Mouse (Mus musculus) liver, embryonic 12.5 days (tissue): ENCODE measurements around the gene Rasgef1a. TPM values are rescaled to one million over a fixed set of nuclear protein-coding genes. Genes with fewer than 3 reads are reported as not detected.

Experiments used
- ATAC-seq: fragments of 200-750 bp; cut with Nextera tagmentation; 2 replicates; pipeline ENCODE4 v1.8.0; 2017; ENCODE audit warnings: moderate number of reproducible peaks, mild to moderate bottlenecking, moderate library complexity
- H3K27ac ChIP-seq: fragments of 300-500 bp; sonication (generic); 2 replicates; pipeline ENCODE4 v1.5.1; 2016; ENCODE audit warnings: mild to moderate bottlenecking
- H3K27me3 ChIP-seq: fragments of 300-500 bp; sonication (generic); replicated peaks from 2 replicates; pipeline ENCODE4 v1.6.1; 2016; ENCODE audit warnings: mild to moderate bottlenecking, moderate library complexity
- H3K36me3 ChIP-seq: fragments of 300-500 bp; sonication (generic); 2 replicates; pipeline ENCODE4 v1.6.1; 2016; ENCODE audit warnings: mild to moderate bottlenecking, moderate library complexity
- H3K4me1 ChIP-seq: fragments of 300-500 bp; sonication (generic); 2 replicates; pipeline ENCODE4 v1.6.1; 2016
- H3K4me2 ChIP-seq: fragments of 300-500 bp; sonication (generic); 2 replicates; pipeline ENCODE4 v1.6.1; 2016; ENCODE audit warnings: mild to moderate bottlenecking, moderate library complexity
- H3K4me3 ChIP-seq: fragments of 300-500 bp; sonication (generic); 2 replicates; pipeline ENCODE4 v1.5.1; 2016; ENCODE audit warnings: mild to moderate bottlenecking, moderate library complexity
- H3K9ac ChIP-seq: fragments of 300-500 bp; sonication (generic); 2 replicates; pipeline ENCODE4 v1.6.1; 2016; ENCODE audit warnings: mild to moderate bottlenecking, moderate library complexity
- H3K9me3 ChIP-seq: fragments of 300-500 bp; sonication (generic); replicated peaks from 2 replicates; pipeline ENCODE4 v1.6.1; 2016; ENCODE audit warnings: mild to moderate bottlenecking, moderate library complexity
- WGBS: fragments of 180-500 bp; shearing (Covaris S2); methylation state at CpG from one replicate; pipeline ENCODE4 v1.1.7; 2016; ENCODE audit not compliant: insufficient replicate concordance; 5-methylcytosine and 5-hydroxymethylcytosine counted together
- polyA plus RNA-seq: library from polyadenylated mRNA; unstranded; fragments of >200 nt; fragmentation: Nextera tagmentation; extraction: Ambion mirVana; gene quantifications from 2 replicates; pipeline ENCODE4 v1.2.1, GENCODE M21; 2016

Rasgef1a gene
- polyA plus RNA-seq, 1 experiment from 2014 or later: not detected

DNA sequence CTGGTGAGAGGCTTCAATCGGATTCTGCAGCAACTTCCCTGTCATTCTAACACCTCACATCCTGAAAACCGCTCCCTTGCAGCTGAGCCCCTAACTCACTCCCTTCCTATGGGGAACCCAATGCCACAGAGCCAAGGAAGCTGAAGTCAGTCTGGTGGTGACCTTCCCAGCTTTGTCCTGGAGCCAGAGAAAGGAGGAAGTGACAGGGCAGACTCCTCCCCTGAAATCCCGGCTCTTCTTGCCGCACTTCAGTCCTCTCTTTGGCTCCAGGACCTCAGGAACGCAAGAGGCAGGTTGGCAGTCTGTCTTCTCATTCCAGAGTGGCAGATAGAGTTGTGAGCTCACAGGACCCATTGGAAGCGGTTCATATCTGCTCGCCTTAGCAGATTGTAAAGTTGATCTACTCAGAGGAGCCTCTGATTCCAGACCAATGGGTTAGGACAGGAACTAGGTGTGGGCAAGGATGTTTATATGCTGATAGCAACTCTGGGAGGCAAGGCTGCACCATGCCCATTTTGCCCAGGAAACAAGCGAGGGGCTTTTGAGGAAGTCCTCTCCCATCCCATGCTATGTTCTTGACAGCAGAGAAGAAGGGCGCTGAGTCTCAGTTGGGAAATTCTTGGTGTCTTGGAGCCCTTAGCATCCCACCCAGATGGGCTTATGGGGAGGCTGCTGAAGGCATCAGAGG, 25.0 kb downstream of the Rasgef1a start:
- ATAC-seq: no peak
- Histone ChIP-seq H3K9ac (no peak overlapping the region), H3K27ac (no peak overlapping the region), H3K4me2 (no peak overlapping the region), H3K9me3 (no peaks in the 10 kb centered on the region), H3K4me3 (no peak overlapping the region), H3K36me3 (no peaks in the 10 kb centered on the region), H3K4me1 (no peaks in the 10 kb centered on the region), H3K27me3 (no peaks in the 10 kb centered on the region)
- 36% methylated on average over 9 of the region's 9 CpGs for WGBS

DNA sequence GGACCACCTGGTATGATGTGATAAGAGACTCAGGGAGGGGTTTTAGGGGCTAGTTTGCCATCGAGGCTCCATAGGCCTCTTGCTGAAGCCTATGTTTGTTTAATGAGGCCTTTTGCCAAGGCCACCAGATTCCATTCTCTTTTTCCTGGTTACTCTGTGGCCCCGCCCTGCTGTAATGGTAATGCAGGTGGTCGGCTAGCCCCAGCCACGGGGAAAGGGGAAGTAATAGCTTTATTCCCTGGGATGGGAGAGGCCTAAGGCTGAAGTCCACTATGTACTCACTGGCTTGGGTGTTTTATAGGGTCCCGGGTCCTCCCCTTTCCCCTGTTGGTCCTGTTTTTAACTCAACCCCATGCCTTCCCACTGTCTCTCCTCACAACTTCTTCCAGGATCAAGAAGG, 25.6 kb downstream of the Rasgef1a start:
- Histone ChIP-seq H3K9me3 (no peaks in the 10 kb centered on the region), H3K4me3 (no peak overlapping the region), H3K27me3 (no peaks in the 10 kb centered on the region), H3K4me1 (no peaks in the 10 kb centered on the region), H3K27ac (no peak overlapping the region), H3K4me2 (no peak overlapping the region), H3K9ac (no peak overlapping the region), H3K36me3 (no peaks in the 10 kb centered on the region)
- no peak for ATAC-seq
- 50% methylated on average over 5 of the region's 5 CpGs for WGBS

DNA sequence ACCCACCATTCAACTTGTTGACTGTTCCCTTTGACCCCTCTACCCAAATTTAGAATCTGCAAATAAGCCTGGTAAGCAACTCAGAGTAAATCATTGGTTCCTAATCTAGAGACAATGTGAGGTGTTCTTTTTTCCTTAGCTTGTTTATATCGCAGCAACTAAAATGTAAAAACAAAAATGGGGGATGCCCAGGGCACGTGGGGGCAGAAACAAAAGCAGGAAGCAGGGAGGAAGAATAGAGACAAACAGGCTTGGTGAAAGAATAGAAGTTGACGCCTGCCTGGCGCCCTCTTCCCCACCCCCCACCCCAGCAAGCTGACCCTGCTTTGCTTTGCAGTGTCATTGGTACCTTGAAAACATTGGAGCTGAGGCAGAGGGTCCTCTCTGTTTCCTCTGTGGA, 33.9 kb downstream of the Rasgef1a start:
- 26% methylated on average over 4 of the region's 4 CpGs for WGBS

DNA sequence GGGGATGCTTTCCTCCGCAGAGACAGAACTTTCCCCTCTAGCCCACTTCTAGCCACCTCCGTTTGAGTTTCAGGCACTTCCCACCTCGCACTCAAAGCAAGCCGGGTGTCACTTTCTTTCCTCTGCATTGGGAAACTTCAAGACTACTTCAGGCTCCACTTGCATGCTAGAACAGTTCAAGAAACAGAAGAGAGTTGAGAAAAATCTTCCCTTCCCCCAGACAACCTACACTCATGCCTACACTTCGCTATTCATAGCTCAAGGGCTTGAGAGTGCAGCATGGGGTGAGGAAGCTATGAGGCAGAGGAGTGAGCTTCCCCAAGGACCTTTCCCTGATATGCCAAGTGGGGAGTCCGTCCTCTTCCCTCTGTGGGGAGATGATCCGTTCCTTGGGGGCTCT, 34.7 kb downstream of the Rasgef1a start:
- Histone ChIP-seq H3K9ac (no peak overlapping the region), H3K9me3 (no peaks in the 10 kb centered on the region), H3K27ac (no peak overlapping the region), H3K4me2 (no peak overlapping the region), H3K4me1 (no peaks in the 10 kb centered on the region), H3K4me3 (no peak overlapping the region), H3K36me3 (no peaks in the 10 kb centered on the region), H3K27me3 (no peaks in the 10 kb centered on the region)
- WGBS: 48% methylated on average over 7 of the region's 7 CpGs
- ATAC-seq: no peak

More for the DNA sequence above, 33.9 kb downstream of the Rasgef1a start:
- H3K36me3 ChIP-seq: no peaks in the 10 kb centered on the region
- H3K4me3 ChIP-seq: no peak overlapping the region
- no peak overlapping the region for H3K9ac ChIP-seq
- no peak overlapping the region for H3K4me2 ChIP-seq
- no peaks in the 10 kb centered on the region for H3K9me3 ChIP-seq
- H3K4me1 ChIP-seq: no peaks in the 10 kb centered on the region
- no peak for ATAC-seq
- H3K27ac ChIP-seq: no peak overlapping the region
- no peaks in the 10 kb centered on the region for H3K27me3 ChIP-seq

DNA sequence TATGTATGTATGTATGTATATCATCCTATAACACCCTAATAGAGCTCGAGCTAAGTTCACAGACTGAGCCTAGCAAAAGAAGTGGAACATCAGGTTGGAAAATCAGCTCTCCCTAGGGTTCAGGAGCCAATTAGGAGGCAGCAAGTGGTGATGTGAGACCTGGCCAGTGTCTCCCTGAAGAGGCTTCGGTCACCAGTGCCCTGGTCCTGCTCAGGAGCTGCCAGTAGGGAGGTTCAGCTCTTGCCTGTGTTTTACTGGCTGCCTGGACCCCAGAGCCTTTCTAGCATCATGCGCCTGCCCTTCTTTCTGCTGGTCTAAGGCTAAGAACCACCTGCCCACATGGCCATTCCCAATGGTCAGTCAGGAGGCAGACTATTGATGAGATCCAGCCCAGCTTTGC, 35.3 kb downstream of the Rasgef1a start:
- Histone ChIP-seq H3K9ac (no peak overlapping the region), H3K4me3 (no peak overlapping the region), H3K9me3 (no peaks in the 10 kb centered on the region), H3K27me3 (no peaks in the 10 kb centered on the region), H3K36me3 (no peaks in the 10 kb centered on the region), H3K4me2 (no peak overlapping the region), H3K27ac (no peak overlapping the region), H3K4me1 (no peaks in the 10 kb centered on the region)
- WGBS: 50% methylated on average over 3 of the region's 3 CpGs
- no peak for ATAC-seq

DNA sequence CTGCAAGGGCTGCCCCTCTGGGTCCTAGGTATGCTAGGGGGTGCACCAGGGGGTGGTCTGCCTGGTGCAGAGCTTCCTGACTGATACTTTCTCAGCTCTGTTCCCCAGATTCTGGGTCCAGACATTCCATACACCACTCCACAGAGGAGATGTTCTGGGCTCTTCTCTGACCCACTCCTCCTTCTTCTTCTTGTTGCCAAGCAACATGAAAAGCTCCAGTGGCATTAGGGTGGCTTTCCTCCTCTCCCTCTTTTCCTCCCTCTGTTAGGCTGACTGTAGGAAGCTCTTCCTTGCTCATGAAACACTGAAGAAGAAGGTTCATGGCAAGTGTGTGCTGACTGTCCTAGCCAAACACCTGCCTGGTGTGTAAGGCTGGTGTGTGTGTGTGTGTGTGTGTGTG, 35.7 kb downstream of the Rasgef1a start:
- H3K4me1 ChIP-seq: no peaks in the 10 kb centered on the region
- H3K27ac ChIP-seq: no peak overlapping the region
- H3K4me3 ChIP-seq: no peak overlapping the region
- no peak overlapping the region for H3K9ac ChIP-seq
- H3K9me3 ChIP-seq: no peaks in the 10 kb centered on the region
- no peaks in the 10 kb centered on the region for H3K27me3 ChIP-seq
- H3K36me3 ChIP-seq: no peaks in the 10 kb centered on the region
- no peak overlapping the region for H3K4me2 ChIP-seq
- ATAC-seq: no peak

DNA sequence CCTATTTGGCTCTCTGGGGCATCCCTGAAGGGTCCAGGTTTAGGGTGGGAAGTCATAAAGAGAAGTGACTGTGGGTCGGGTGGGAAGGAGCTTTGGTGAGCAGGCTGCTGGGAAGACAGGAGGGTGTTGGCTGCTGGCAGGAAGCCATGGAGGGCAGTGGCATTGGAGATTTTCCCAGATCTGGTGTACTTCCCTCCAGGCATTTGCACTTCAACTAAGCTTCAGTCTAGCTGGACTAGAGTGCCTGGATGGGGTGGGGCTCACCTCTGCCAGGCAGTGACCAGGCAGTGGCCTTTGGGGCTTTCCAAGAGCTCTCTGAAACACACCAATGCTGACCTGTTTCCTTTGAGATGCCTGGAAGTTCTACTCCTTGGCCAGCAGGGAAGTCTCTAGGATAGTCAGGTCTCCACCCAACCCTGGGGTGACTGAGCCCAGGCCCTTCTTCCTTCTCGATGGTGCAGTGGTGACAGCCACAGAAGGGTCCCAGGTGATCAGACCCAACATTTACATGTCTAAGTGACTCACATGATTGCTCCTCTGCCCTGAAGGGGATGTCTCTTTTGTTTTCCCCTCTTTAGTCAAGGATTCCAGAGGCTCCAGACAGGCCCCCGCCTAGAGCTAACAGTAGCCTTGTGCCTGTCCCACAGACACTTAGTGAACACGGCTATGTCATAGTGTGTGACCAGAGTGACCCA, 36.7 kb downstream of the Rasgef1a start:
- Histone ChIP-seq H3K27me3 (no peaks in the 10 kb centered on the region), H3K4me3 (no peak overlapping the region), H3K4me1 (no peaks in the 10 kb centered on the region), H3K27ac (no peak overlapping the region), H3K9ac (no peak overlapping the region), H3K4me2 (no peak overlapping the region), H3K9me3 (no peaks in the 10 kb centered on the region), H3K36me3 (no peaks in the 10 kb centered on the region)
- ATAC-seq: no peak
- 52% methylated on average over 4 of the region's 4 CpGs for WGBS

DNA sequence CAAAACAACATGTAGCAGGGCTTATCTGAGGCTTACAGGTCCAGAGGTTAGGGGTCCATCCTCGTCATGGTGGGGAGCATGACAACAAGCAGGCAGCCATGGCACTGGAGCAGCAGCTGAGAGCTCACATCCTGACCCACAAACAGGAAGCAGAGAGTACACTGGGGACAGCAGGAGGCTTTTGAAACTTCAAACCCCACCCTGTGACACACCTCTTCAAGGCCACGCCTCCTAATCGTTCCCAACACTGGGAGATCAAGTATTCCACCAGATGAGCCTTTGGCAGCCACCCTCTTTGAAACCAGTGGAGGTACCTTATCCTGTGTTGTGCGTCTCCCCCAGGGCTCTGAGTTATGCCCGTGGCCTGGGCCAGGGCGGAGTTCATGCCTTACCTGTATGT, 38.5 kb downstream of the Rasgef1a start:
- H3K27me3 ChIP-seq: no peaks in the 10 kb centered on the region
- H3K4me2 ChIP-seq: no peak overlapping the region
- no peak overlapping the region for H3K4me3 ChIP-seq
- no peak overlapping the region for H3K9ac ChIP-seq
- H3K4me1 ChIP-seq: no peaks in the 10 kb centered on the region
- H3K27ac ChIP-seq: no peak overlapping the region
- no peak for ATAC-seq
- 64% methylated on average over 6 of the region's 6 CpGs for WGBS
- H3K9me3 ChIP-seq: no peaks in the 10 kb centered on the region
- H3K36me3 ChIP-seq: no peaks in the 10 kb centered on the region

DNA sequence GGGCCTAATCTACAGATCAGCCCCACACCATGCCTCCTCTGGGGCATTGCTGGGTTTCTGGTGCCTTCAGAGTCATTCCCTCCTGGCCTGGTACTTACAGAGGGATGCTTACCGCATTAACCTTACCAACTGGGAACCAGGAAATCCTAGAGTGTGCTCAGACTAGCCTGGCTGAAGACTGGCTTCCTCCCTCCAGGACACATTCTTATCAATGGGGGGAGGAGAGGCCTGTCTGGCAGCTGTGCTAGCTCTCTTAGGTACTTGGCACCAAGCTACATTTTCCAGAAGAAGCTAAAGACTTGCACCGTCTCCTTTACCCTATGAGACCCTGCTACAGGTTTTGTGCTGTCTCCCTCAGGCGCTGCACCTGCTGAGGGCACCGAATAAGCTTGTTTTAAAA, 40.2 kb downstream of the Rasgef1a start:
- Histone ChIP-seq H3K9ac (no peak overlapping the region), H3K27ac (no peak overlapping the region), H3K4me2 (no peak overlapping the region), H3K27me3 (no peaks in the 10 kb centered on the region), H3K4me1 (no peaks in the 10 kb centered on the region), H3K9me3 (no peaks in the 10 kb centered on the region), H3K36me3 (no peaks in the 10 kb centered on the region), H3K4me3 (no peak overlapping the region)
- WGBS: 69% methylated on average over 4 of the region's 4 CpGs
- no peak for ATAC-seq

DNA sequence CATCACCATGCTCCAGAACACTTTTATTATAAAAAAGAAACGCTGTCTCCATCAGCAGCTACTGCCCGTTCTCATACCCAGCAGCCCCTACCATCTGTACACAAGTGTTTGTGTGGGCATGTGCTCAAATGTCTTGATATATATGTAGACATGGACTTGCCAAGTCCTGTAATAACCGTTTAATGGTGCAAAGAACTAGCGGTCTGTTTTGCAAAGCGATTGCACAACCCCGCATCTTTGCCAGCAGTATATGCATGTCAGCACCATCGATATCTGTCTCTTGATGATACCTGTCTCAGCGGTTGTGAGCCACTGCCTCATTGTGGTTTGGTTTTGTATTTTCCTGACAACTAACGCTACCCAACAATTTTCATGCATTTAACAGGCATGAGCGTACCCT, 44.0 kb downstream of the Rasgef1a start:
- Histone ChIP-seq H3K4me2 (no peak overlapping the region), H3K27ac (no peak overlapping the region), H3K4me3 (no peak overlapping the region), H3K4me1 (no peaks in the 10 kb centered on the region), H3K27me3 (no peaks in the 10 kb centered on the region), H3K9ac (no peak overlapping the region), H3K9me3 (no peaks in the 10 kb centered on the region), H3K36me3 (no peaks in the 10 kb centered on the region)
- WGBS: 74% methylated on average over 10 of the region's 10 CpGs
- no peak for ATAC-seq

DNA sequence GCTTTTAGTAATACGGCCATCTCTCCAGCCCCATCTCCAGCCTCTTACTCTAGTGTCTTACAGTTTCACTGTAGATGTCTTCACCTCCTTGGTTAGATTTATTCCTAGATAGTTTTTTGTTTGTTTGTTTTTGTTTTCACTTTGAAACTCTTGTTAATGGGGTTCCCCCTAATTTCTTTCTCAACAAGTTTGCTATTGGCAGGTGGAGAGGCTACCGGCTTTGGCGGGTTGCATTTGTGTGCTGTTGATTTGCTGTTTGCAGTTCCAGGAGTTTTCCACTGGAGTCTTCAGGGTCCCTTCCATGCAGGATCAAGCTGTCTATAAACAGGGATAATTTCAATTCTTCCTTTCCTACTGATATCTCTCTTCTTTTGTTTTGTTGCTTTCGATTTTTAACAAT, 50.0 kb downstream of the Rasgef1a start:
- ATAC-seq: no peak
- Histone ChIP-seq H3K27me3 (peaks cover 25% of the 10 kb centered on the region), H3K4me1 (peaks cover 7% of the 10 kb centered on the region), H3K4me3 (no peak overlapping the region), H3K9me3 (no peaks in the 10 kb centered on the region), H3K36me3 (no peaks in the 10 kb centered on the region), H3K27ac (no peak overlapping the region), H3K9ac (no peak overlapping the region), H3K4me2 (no peak overlapping the region)
- 72% methylated on average over 4 of the region's 4 CpGs for WGBS

DNA sequence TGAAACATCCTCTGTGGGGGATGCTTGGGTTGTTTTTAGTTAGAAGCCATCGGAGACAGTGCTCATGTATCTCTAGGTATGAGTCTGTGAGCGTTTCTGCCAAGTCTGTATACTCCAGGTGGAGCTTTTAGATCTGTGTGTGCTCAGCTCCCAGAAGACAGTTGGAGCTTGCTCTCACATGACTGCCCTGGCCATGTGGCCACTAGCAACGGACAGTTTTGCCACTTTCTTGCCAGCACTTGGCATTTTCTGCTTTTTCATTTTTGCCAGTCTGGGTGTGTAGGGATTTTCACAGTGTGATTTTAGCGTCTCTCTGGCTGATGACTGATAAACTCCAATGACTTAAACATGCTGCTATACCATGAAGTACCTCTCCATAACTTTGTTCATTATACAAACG, 52.0 kb downstream of the Rasgef1a start:
- Histone ChIP-seq H3K9ac (no peak overlapping the region), H3K27me3 (peaks cover 45% of the 10 kb centered on the region), H3K9me3 (no peaks in the 10 kb centered on the region), H3K4me2 (no peak overlapping the region), H3K27ac (no peak overlapping the region), H3K36me3 (no peaks in the 10 kb centered on the region), H3K4me1 (peaks cover 12% of the 10 kb centered on the region), H3K4me3 (no peak overlapping the region)
- WGBS: 53% methylated on average over 5 of the region's 5 CpGs
- ATAC-seq: no peak
